Mouse (Mus musculus) G1E-ER4 (cell line): ENCODE data around the gene Lipt2. TPM values are rescaled to one million over a fixed set of nuclear protein-coding genes. Genes with fewer than 3 reads are reported as not detected.

Source experiments
- GATA1 ChIP-seq: IDR thresholded peaks from one replicate; pipeline ENCODE4 v1.8.0; 2012; ENCODE audit warnings: low read length, inconsistent platforms
- polyA plus RNA-seq: library from polyadenylated mRNA; stranded (reverse); fragments of >175 nt; gene quantifications from 2 replicates; pipeline ENCODE4 v1.2.3, GENCODE M21; 2012

Gene Lipt2
- polyA plus RNA-seq, 1 experiment: 11.0 TPM

DNA sequence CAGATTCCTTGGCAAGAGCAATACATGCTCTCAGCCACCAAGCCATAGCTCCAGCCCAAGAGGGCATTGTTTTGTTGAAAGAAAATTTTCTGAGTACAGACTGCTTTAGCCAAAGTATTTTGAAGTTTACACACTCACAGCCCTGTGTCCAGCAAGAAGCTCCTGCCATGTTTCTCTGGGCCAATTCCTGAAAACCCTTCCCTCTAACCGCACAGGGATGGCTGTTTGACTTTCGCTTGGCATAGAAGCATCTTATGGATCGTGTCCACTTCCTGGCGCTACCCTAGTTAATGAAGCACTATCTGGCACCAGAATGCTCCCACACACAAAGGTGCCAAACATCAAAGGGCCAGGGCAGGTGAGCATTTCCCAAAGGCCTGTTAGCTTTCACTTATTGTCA is 10.5 kb upstream of the Lipt2 start:
- TF ChIP-seq GATA1: no peak

DNA sequence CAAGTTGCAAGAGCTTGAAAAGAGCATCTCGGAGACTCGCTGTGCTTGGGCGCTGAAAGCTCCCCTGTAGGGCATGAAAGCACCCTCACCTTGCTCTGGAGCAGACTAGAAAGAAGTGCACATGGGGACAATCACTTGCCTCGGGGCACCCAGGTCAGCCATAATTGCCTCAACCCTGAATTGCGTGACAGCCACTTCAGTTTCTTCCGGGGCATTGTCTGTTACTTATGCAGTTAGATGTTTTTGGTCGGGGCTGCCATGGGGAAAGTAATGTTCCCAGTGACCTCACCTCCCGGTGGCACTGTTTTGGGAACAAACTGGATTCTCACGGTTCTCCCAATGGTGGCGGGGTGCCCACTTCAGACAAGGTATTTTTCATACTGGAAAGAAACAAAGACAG is 9.0 kb upstream of the Lipt2 start:
- no peak for TF ChIP-seq GATA1

DNA sequence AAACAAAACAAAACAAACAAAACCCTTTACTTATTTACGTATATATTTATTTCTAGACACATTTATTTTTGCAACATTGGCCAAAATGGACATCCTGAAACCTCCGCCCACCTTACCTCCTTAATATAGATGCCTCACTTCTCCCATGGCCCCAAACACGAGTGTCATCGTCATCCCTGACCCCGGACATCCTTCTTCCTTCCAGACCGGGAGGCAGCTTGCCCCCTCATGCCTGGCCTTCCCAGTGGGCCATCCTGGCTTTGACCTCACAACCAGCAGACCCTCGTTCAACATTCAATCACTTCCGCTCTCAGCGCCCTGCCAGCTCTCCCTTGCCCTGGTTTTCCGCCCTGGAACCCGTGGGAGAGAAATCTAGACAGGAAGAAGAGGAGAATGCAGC is 8.5 kb upstream of the Lipt2 start:
- TF ChIP-seq GATA1: no peak

DNA sequence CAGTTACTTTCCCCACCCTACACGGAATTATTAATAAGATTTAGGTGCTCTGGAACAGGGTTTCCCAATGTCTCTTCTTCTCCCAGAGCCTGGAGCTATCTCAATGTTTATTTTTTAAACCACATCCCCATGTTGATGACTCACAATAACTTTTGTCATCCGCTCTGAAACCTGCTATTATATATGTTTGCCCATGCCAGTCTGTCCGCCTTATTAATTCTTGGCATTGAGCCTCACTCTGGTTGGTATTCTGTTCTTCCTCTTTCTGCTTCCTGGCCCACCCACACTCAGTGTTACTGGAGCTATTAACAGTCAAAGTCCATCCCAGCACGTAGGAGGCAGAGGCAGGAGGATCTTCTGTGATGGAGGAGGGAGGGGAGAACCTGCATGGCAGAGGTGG is 1.4 kb upstream of the Lipt2 start:
- no peak for TF ChIP-seq GATA1

DNA sequence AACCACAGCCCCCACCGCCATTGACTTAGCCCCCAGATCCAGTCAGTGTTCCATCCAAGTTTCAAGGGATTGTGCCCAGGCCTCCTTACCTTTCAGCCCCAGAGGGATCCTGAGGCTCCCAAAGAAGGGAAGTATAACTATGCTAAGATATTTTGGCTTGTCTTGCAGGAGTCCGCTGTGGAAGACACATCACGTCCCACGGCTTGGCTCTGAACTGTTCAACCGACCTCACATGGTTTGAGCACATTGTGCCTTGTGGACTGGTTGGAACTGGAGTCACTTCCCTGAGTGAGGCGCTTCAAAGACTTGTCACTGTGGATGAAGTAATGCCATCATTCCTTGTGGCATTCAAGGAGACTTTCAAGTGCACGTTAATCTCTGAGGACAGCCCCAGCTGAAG is 929 bp downstream of the Lipt2 start:
- no peak for TF ChIP-seq GATA1

DNA sequence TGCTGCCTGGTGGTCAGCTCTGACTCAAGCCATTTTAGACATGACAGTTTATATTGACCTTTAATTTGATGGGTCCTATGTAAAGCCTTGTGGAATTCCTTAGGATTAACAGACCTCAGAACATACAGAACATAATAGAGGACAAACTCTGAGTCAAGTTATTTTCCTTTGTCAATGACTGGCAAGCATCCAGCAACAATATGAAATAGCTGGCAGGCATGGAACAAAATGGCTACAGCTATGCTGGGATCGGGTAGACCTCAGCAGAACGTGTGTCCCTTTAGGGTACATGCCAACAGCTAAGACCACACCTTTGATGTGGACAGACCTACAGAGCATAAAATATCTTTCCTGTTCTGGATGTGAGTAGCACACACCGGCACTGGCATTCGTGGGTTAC is 4.4 kb downstream of the Lipt2 start:
- no peak for TF ChIP-seq GATA1

DNA sequence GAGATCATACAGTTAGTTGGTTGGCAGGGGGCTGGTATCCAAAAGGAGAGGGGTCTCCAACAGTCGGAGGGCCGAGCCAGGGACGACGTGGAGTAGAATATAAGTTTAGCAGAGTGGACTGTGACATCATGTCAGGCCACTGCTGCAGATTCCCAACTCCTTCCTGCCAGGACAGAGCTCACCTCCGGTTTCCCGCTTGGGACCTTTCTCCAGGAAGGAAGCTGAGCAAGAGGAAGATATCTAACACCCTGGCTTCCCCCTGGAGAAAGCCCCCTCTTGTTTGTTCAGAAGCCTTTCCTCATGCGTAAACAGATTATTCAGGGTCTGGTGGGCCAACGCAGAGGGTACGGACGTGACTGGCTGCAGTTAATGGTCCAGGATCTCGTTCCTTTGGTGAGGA is 9.6 kb downstream of the Lipt2 start:
- no peak for TF ChIP-seq GATA1

DNA sequence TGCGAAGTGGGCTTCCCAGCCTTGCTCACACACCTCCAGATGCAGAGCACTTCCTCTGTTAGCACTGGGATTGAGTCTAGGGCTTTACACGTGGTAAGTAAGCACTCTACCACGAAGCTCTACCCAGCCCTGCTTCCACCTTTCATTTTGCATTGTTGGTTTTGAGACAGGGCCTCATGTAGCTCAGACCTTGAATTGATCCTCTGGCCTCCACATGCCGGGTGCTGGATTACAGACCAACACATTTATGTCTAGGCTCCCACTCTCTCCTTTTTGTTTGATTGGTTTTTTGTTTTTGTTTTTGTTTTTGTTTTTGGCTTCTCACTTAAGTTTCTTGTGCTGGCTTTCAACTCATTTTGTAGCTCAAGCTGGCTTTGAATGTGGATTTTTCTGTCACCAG is 11.7 kb downstream of the Lipt2 start:
- no peak for TF ChIP-seq GATA1

DNA sequence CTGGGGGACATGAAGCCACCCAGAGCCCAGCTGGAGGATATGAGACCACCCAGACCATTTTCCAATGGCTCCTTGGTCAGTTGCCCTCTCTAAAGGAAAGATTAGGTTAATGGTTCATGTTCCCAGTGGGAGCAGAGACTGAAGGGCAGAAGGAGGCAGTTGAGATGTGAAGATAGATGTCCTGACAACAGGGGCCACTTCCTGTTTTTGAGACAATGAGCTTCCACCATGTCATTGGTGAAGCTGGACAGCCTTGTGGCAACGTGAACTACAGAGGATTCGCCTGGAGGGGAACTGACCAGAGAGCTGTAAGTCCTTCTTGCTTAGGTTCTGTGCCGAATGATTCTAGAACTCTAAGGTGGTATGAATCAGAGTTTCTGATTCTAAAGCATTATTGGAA is 17.2 kb downstream of the Lipt2 start, which contains the start of gene Kcne3:
Kcne3 (plus strand) TSS at position 234 of the 400 bp plus-strand sequence.
- no peak for TF ChIP-seq GATA1

DNA sequence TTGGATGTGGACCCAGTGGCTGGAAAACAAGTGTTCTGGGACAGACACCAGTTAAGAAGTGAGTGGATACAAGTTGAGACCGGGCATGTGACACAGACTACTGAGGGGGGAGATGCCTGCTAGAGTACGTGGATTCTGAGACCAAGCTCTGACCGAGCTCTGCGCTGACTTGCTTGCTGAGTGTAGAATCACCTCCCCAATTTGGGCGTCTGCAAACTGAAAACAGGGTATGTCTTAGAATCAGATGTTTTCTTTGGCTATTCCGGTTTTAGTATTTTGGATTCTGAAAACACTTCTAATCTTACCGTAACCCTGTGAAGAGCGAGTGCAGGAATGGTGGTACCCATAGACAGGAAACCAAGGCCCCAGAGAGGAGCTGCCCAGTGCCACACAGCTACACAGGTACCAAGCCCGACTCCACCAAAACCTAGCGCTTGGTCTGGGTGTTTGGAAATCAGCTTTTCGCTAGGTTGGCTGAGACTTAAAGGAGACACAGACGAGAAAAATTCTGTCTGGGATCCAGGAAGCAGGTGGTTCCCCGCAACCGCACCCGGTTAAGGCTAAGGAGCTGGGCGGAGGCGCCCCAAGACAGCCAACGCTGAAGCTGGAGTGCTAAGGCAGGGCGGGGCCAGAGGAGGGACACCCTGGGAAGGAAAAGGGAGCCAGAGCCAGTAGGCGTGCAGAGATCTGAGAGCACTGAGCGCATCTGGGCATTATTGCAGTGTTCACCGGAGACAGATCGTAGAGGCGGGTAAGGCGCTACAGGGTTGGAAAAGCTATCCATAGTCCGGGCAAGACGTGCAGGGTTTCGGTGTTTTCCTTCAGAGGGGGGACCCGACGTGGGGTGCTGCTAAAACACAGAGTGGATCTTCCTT is 19.2 kb downstream of the Lipt2 start:
- TF ChIP-seq GATA1: no peak

DNA sequence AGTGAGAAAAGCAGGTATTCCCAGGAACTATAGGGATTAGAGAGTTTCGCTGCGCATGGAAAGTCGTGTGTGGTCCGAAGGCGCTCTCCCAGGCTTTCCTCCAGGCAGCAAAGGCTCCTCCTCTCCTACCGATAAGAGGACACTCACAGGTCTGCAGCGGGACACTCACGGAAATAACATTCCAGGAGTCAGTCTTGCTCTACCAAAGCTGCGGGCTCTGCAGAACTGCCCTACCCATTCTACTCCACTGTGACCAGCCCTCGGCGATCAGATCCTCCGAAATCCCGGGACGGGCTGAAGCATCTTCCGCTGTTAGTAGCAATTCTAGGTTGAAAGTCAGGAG is 19.8 kb downstream of the Lipt2 start:
- TF ChIP-seq GATA1: no peak

DNA sequence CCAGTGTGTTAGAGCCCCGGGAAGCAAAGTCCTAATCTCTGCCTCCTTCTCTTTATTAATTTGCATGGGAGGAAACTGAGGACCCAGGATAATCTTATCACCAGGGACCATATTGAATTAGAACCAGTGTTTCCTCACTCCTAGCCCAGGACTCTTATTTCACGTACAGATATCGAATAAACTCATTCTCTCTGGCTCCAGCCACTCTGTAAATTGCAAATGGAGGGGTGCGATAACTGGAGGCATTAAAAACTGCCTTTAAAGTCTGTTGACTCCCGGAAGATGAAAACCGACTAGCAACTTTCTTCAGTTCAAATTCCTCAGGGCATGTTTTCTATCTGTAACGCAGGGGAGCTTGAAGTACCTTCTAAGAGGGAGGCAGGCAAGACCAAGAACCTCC is 20.3 kb downstream of the Lipt2 start:
- TF ChIP-seq GATA1: peak; percentile 80

DNA sequence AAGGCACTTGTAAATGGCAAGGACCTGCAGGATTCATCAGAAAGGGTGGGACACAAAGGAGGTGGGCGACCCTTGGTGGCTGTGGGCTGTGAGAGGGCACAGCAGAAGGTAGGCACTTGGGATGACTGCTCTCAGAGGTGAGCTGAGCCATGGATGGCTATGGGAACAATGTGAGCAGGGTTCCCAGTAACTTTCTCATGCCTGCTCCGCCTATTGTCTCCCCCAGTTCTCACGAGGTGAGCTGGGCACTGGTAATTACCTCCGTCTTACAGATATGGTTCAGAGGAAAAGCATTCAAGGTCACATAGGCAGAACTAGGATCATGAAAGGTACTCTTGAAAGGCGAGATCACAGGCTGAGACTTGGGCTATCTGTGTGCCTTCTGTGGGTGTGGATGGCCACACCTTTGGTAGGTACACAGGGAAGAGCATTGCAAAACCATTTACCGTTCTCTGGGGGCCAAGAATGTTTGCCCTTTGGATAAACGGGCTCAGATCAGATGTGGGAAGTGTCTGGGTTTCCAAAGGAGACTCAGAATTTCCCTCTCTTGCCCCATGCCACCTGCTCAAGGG is 20.8 kb downstream of the Lipt2 start:
- no peak for TF ChIP-seq GATA1

DNA sequence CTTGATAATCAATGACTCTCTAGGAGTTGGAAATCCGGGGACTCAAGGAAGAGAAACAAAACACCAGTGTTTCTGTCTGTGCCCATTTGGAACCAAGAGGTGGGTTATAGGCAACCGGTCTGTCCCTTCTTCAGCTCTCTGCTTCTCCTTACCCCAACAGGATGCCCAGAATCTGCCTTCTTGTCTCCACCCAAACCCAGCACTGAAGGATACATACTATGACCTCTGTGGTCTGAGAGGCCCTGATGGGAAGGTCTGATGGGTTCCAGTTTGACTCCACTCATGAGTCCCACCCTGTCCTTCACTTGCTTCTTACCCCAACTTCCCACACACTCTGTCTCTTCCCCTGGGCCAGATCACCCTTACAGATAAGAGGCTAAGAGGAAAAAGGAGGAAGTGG is 22.1 kb downstream of the Lipt2 start:
- TF ChIP-seq GATA1: no peak

DNA sequence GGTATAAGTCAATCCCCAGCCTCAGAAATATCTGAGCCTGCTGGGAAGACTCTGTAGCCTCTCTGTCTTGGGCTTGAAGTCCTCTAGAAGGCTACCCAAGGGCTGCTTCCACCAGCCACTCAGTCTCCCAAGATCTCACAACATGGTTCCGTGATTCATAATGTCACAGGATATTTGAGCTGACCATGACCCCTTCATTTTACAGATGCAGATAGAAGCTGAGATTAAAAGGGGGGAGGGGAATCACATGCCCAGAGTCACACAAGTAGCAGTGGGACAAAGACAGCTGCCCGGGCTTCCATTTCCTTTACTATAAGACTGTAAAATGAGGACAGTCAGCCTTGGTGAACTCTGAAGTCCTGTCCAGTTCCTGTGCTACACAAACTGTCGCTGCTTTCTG is 22.5 kb downstream of the Lipt2 start:
- no peak for TF ChIP-seq GATA1

DNA sequence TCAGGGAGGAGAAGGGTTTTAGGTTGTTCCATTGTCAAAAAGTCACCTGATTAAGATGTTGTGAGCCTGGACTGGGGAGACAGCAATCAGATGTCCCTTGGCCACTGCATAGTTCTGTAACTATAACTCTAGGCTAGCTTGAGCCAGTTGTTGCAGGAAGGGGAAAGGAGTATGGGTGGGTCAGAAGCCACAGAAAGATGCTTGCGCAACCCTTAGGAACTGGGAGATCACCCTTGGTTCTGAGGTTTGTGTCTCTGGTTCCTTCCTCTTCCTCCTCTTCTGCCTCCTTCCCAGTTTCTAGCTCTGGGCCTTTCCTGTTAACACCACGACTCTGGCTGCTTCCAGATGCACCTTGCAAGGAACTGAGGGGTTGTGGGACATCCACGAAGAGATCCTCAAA is 23.3 kb downstream of the Lipt2 start:
- no peak for TF ChIP-seq GATA1

DNA sequence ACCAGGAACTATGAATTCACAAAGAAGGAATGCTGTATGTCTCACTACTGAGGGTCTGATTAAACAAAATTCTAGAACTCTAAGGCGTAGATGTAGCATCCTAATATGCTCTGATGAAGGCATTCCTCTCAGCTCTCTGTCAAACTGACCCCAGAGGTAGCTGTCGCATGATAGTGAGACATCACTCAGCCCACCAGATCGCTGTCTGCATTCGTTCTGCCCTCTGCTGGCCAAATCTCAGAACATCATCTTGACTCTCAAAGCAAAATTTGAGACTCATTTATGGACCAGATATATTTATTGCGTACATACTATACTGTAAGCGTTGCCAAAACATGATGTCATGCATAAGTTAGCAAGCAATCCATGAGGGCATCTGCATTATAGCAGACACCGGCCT is 28.5 kb downstream of the Lipt2 start:
- TF ChIP-seq GATA1: no peak
